Mouse (Mus musculus) erythroblast, embryonic 14.5 days (primary cell): Measurements from ENCODE around the gene Fars2. TPM values are rescaled to one million over a fixed set of nuclear protein-coding genes. Genes with fewer than 3 reads are reported as not detected.
"Not testable (repeated sequence)": the region's sequence is repeated elsewhere in the genome, so short reads cannot be mapped to it uniquely, and the experiment has no call there.

Source experiments
- H3K27me3 ChIP-seq: 2 replicates; pipeline ENCODE4 v1.6.1; 2012; ENCODE audit warnings: inconsistent platforms; ENCODE audit not compliant: control insufficient read depth
- H3K36me3 ChIP-seq: 2 replicates; pipeline ENCODE4 v1.6.1; 2012; ENCODE audit warnings: mild to moderate bottlenecking, inconsistent platforms; ENCODE audit not compliant: control insufficient read depth
- H3K4me1 ChIP-seq: 2 replicates; pipeline ENCODE4 v1.6.1; 2012; ENCODE audit warnings: inconsistent platforms; ENCODE audit not compliant: control insufficient read depth
- H3K4me3 ChIP-seq: replicated peaks from 2 replicates; pipeline ENCODE3; 2012; ENCODE audit warnings: moderate library complexity, mild to moderate bottlenecking, inconsistent platforms
- H3K9me3 ChIP-seq: 2 replicates; pipeline ENCODE4 v1.6.1; 2012; ENCODE audit warnings: low read length, inconsistent platforms, mixed read lengths; ENCODE audit not compliant: control insufficient read depth
- GATA1 ChIP-seq: IDR thresholded peaks from 2 replicates; pipeline ENCODE4 v1.6.1; 2012; ENCODE audit warnings: low read length, inconsistent platforms, mixed read lengths
- TAL1 ChIP-seq: IDR thresholded peaks from 3 replicates; pipeline ENCODE4 v1.6.1; 2012; ENCODE audit warnings: low read length, inconsistent platforms, mixed read lengths
- polyA plus RNA-seq: library from polyadenylated mRNA; stranded (reverse); fragments of >175 nt; gene quantifications from 2 replicates; pipeline ENCODE4 v1.2.3, GENCODE M21; 2012

Fars2 gene
- polyA plus RNA-seq, 1 experiment = 7.4 TPM

GRCm38 (mm10) chr13:36431974-36432518 is 314.8 kb downstream of the Fars2 start:
- Histone ChIP-seq H3K4me3 (no peak overlapping the region), H3K4me1 (0 out of 2 replicates have a peak, but pooled peaks cover 2% of the 10 kb centered on the region), H3K36me3 (no peaks in the 10 kb centered on the region), H3K9me3 (no peaks in the 10 kb centered on the region), H3K27me3 (no peaks in the 10 kb centered on the region)
- no peak for TF ChIP-seq GATA1

GRCm38 (mm10) chr13:36444748-36445423 is 327.7 kb downstream of the Fars2 start:
- H3K4me3 ChIP-seq = no peak overlapping the region

GRCm38 (mm10) chr13:36447947-36448346 is 330.7 kb downstream of the Fars2 start:
- Histone ChIP-seq H3K4me3 (no peak overlapping the region), H3K9me3 (no peaks in the 10 kb centered on the region), H3K36me3 (no peaks in the 10 kb centered on the region), H3K27me3 (no peaks in the 10 kb centered on the region), H3K4me1 (no peaks in the 10 kb centered on the region)
- no peak for TF ChIP-seq TAL1
- no peak for TF ChIP-seq GATA1

More at GRCm38 (mm10) chr13:36444748-36445423, 327.7 kb downstream of the Fars2 start:
- no peaks in the 10 kb centered on the region for H3K27me3 ChIP-seq
- H3K4me1 ChIP-seq = no peaks in the 10 kb centered on the region
- no peaks in the 10 kb centered on the region for H3K9me3 ChIP-seq
- TF ChIP-seq TAL1 (no peak), GATA1 (no peak)
- H3K36me3 ChIP-seq = no peaks in the 10 kb centered on the region

- H3K27me3 ChIP-seq = no peaks in the 10 kb centered on the region
- no peak for TF ChIP-seq TAL1
- H3K4me1 ChIP-seq = no peaks in the 10 kb centered on the region
- H3K4me3 ChIP-seq = no peak overlapping the region
- H3K9me3 ChIP-seq = no peaks in the 10 kb centered on the region
- H3K36me3 ChIP-seq = no peaks in the 10 kb centered on the region
Observed at GRCm38 (mm10) chr13:36448565-36448964, 331.4 kb downstream of the Fars2 start.

- TF ChIP-seq TAL1 (no peak), GATA1 (no peak)
- no peaks in the 10 kb centered on the region for H3K27me3 ChIP-seq
- no peaks in the 10 kb centered on the region for H3K9me3 ChIP-seq
- no peaks in the 10 kb centered on the region for H3K36me3 ChIP-seq
- no peaks in the 10 kb centered on the region for H3K4me1 ChIP-seq
- no peak overlapping the region for H3K4me3 ChIP-seq
Observed at GRCm38 (mm10) chr13:36451437-36451836, 334.2 kb downstream of the Fars2 start.

- Histone ChIP-seq H3K4me1 (no peaks in the 10 kb centered on the region), H3K9me3 (no peaks in the 10 kb centered on the region), H3K27me3 (no peaks in the 10 kb centered on the region), H3K4me3 (no peak overlapping the region), H3K36me3 (no peaks in the 10 kb centered on the region)
- TF ChIP-seq GATA1 (no peak), TAL1 (no peak)
Observed at GRCm38 (mm10) chr13:36460473-36460872, 343.3 kb downstream of the Fars2 start.

- TF ChIP-seq GATA1 (no peak), TAL1 (no peak)
- H3K27me3 ChIP-seq = no peaks in the 10 kb centered on the region
- H3K4me3 ChIP-seq = no peak overlapping the region
- no peaks in the 10 kb centered on the region for H3K9me3 ChIP-seq
- H3K4me1 ChIP-seq = no peaks in the 10 kb centered on the region
- H3K36me3 ChIP-seq = no peaks in the 10 kb centered on the region
Observed at GRCm38 (mm10) chr13:36463669-36464068, 346.5 kb downstream of the Fars2 start.

- not testable (repeated sequence) for H3K4me1 ChIP-seq, H3K36me3 ChIP-seq
Observed at GRCm38 (mm10) chr13:36466076-36466475, 348.9 kb downstream of the Fars2 start.

GRCm38 (mm10) chr13:36466515-36466921 is 349.3 kb downstream of the Fars2 start:
- no peaks in the 10 kb centered on the region for H3K27me3 ChIP-seq
- no peaks in the 10 kb centered on the region for H3K4me1 ChIP-seq
- H3K36me3 ChIP-seq = no peaks in the 10 kb centered on the region
- no peaks in the 10 kb centered on the region for H3K9me3 ChIP-seq
- no peak overlapping the region for H3K4me3 ChIP-seq
- TF ChIP-seq GATA1 (no peak), TAL1 (no peak)

More at GRCm38 (mm10) chr13:36466076-36466475, 348.9 kb downstream of the Fars2 start:
- not testable (repeated sequence) for H3K27me3 ChIP-seq, H3K9me3 ChIP-seq, H3K4me3 ChIP-seq

GRCm38 (mm10) chr13:36467849-36468248 is 350.6 kb downstream of the Fars2 start:
- H3K27me3 ChIP-seq = no peaks in the 10 kb centered on the region
- H3K4me1 ChIP-seq = no peaks in the 10 kb centered on the region
- TF ChIP-seq GATA1 (no peak), TAL1 (no peak)
- no peak overlapping the region for H3K4me3 ChIP-seq
- H3K36me3 ChIP-seq = no peaks in the 10 kb centered on the region
- no peaks in the 10 kb centered on the region for H3K9me3 ChIP-seq
